Mouse (Mus musculus): ENCODE data around the gene Gm49358.
A peak's percentile ranks its signal among the peaks of the same experiment; 100 is the strongest.

Gm49358 gene

GRCm38 (mm10) chr10:86763672-86764071 is at the start of gene Gm49358:
Gene Gm49358 (plus strand): TSS chr10:86763972.
- no peak for DNase-seq

- DNase-seq, result no peak
Measured at GRCm38 (mm10) chr10:86727548-86727980, 36.2 kb upstream of the Gm49358 start.

- DNase-seq, result no peak
Measured at GRCm38 (mm10) chr10:86728176-86728575, 35.6 kb upstream of the Gm49358 start.

- DNase-seq, result peak; percentile 72
Measured at GRCm38 (mm10) chr10:86730823-86731499, 32.8 kb upstream of the Gm49358 start.

GRCm38 (mm10) chr10:86731500-86731863 is 32.3 kb upstream of the Gm49358 start:
- DNase-seq, result no peak

DNA sequence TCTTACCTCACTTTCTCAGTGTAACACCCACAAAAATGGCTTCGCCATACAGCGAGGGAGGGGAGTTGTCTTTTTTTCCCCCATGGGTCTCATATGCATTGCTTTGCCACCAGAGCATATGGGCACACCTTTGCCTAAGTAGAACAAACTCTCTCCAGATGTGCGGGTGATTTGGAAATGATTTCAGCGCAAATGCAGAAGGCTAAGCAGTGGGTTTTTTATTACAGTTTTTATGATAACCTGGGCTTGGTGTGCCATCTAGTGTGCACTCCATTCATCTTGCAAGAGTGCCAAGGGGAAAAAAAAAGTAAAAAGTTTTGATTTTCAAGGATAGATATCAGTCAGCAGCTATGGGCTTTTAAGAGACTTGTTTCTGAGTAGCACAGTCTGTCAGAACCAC is 28.7 kb upstream of the Gm49358 start:
- DNase-seq, result no peak

DNA sequence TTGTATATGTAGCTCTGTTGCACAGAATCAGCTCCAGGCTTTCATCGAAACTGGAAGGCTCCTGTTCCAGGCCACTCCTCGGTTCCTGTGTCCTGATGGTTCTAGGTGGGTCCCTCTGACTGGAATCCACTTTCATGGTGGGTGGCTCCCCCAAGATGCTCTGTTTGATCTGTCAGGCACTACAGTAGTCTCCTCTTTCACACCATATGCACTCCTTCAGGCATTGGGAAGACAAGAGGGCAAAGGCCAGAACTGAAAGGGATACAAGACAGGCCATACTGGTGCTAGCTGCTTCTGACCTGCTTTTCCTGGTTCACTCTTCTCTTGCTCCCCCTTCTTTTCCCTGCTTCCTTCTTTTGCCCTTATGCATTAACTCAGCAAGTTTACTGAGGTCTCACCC is 20.9 kb upstream of the Gm49358 start:
- no peak for DNase-seq

- DNase-seq, result no peak
Measured at GRCm38 (mm10) chr10:86744306-86744705, 19.5 kb upstream of the Gm49358 start.

- DNase-seq, result no peak
Measured at GRCm38 (mm10) chr10:86755816-86756502, 7.8 kb upstream of the Gm49358 start.

GRCm38 (mm10) chr10:86757724-86758123 is 6.0 kb upstream of the Gm49358 start:
- DNase-seq, result no peak

- DNase-seq, result no peak
Measured at GRCm38 (mm10) chr10:86758211-86758610, 5.6 kb upstream of the Gm49358 start.

GRCm38 (mm10) chr10:86761236-86761635 is 2.5 kb upstream of the Gm49358 start:
- DNase-seq, result no peak

GRCm38 (mm10) chr10:86761722-86762383 is 1.9 kb upstream of the Gm49358 start:
- DNase-seq, result no peak

DNA sequence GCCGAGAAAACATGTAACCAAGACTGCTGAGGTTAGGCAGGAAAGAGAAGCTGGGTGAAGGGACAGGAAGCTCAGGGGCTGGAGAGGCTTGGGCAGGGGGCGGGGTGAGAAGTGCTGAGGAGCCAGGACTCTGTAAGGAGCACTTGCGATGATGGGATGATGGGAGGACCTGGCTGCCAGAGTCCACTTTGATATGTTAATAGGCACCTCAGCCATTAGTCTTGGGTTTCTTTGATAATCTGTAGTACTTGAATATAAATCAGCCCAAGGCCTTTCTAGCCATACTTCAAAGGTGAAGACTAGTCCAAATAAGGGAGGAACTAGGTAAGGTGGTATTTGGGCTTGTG is 1.4 kb upstream of the Gm49358 start:
- DNase-seq, result no peak

DNA sequence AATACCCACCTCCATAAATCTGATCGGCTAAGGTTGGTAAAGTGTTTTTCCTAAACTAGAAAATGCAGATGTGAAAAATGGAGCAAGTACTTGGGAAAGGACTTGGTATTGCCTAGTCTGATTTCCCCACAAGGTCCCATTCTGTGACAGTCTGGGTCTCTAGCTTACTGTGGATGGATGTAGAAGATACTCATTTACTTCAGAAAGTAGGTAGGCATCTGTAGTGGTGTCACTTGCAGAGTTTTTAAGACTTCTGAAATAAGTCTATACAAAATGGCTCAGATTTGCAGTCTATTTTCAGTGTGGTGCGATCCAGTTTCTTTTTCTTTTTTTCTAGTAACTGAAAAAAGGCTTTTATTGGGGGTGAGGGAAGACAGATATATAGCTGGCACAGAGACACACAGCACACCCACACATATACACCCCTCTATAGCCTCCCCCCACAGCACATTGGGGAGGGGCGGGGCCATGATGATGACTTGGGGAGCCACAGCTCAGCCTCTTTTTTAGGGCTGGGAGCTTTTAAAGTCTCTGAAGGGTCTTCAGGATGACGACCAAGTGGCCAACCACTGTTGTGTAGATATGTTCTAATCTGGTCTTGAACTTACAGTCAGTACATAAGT is 1.7 kb downstream of the Gm49358 start:
- no peak for DNase-seq

DNA sequence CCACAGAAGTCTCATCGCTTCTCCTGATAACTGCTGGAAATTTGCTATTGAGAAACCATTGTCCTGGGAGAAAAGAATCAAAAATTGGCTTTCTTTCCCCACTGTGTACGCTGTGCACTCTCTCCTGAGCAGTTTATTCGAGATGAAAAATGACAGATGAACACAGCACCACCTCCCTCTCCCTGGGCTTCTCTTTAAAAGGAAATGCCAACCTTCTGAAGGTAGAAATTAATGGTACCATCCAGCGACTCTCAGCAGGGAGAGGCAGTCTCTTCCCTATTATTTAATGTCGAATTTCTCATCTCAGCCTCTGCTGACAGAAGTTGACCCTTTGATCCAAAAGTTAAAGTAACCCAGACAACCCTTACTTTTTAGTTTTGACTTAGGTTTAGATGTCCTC is 5.4 kb downstream of the Gm49358 start:
- DNase-seq, result no peak

- no peak for DNase-seq
Measured at GRCm38 (mm10) chr10:86769797-86770196, 6.0 kb downstream of the Gm49358 start.

DNA sequence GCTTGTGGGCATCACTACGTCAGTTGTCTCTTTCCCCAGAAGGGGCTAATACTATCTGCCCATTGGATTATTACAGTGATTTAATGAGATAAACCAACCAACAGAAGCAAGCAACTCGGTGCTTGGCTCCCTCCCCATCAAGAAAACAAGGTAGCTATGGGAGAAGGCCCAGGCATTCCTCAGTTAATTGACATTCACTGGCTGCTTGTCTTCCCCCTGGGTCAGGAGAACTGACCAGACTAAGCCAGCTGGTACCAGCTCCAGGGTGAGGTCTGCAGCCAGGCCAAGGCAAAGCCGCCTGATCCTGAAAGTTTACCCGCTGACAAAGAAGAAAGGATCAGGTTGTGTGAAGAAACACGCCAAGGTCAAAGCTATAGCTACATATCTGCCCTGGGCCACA is 7.9 kb downstream of the Gm49358 start:
- no peak for DNase-seq

DNA sequence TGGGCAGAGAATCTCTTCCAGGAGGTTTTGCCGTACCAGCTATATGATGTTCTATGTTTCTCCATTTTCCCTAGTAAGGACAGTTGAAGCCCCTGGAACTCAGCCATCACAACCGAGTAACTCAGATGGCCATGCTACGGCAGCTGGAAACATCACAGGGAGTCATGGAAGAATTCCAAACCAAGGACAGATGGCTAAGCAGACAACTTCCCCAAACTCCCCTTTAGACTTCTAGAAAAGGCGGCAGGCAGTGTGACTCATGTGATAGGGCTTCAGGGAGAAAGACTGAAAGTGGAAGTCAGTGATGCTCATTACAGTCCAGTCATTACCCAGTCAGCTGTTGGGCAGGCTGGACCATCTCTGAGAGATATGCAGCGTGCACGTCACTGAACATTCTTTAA is 8.5 kb downstream of the Gm49358 start:
- DNase-seq, result peak; percentile 20

GRCm38 (mm10) chr10:86773360-86773759 is 9.6 kb downstream of the Gm49358 start:
- no peak for DNase-seq

DNA sequence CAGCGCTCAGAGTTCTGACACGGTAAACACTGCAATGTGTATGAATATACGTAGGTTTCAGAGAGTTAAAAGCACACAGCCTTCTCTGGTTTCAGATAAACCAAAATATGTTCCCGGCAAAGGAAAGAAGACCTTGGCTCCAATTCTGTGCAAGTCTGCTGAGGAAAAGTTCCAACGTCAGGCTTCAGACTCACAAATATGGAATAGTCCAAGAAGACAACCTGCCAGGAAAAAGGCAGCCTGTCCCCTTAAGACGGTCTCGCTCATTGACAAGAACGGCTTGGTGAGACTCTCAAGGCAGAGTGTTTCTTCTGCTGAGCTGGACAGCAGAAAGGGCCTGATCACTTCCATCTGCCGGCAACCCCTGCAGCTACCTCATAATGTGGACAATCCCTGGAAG is 12.5 kb downstream of the Gm49358 start:
- DNase-seq, result no peak

- no peak for DNase-seq
Measured at GRCm38 (mm10) chr10:86777614-86778319, 14.0 kb downstream of the Gm49358 start.

All from cerebellum, adult 9-11 months (tissue).